In genomic region chr3:28164678-28165077, GRCm38 (mm10) we compare ENCODE assay signal across 18 mouse cellular contexts.
A peak's percentile ranks its signal among the peaks of the same experiment; 100 is the strongest.
DNase-seq lines count a peak whose midpoint lies in the region; ATAC-seq and TF ChIP-seq lines count a peak whose summit lies in the region.
"Had no signal": no experiment of that assay in that cellular context is flagged by ENCODE, and none has a peak within 500 bp of the region (broad histone marks: within the 10 kb centered on the region; RNA-seq: fewer than 3 reads in every experiment).

No protein-coding gene starts in this region.

- no peak for ATAC-seq in hindbrain, postnatal 0 days
- no peak for ATAC-seq in hindbrain, embryonic 11.5 days (ENCODE audit: low FRiP score)
- ATAC-seq: liver, embryonic 12.5 days had no signal

- 47% methylated on average over 1 of the region's 1 CpGs for WGBS in hindbrain, postnatal 0 days
- 58% methylated on average over 1 of the region's 1 CpGs for WGBS in hindbrain, embryonic 11.5 days
- 13% methylated on average over 1 of the region's 1 CpGs for WGBS in small intestine, adult 2 months

- no peak for DNase-seq in hindbrain, postnatal 0 days (ENCODE audit: low spot score)
- no peak for DNase-seq in hindbrain, embryonic 11.5 days (ENCODE audit: low spot score)
- DNase-seq in thymus, postnatal 0 days (ENCODE audit: low spot score), result peak; percentile 25
- DNase-seq in thymus, adult 18-20 months, result no peak
- DNase-seq in R1 (ENCODE audit: low read depth, low spot score), result peak; percentile 19
- no peak for DNase-seq in left cerebral cortex, postnatal 4 days
- DNase-seq in ovary, adult 18-20 months (ENCODE audit: low spot score), result no peak
- DNase-seq: adrenal gland, postnatal 36 days; cerebellum, adult 8-10 months; gastrocnemius, postnatal 36 days; right cerebral cortex, postnatal 25 days had no signal

- H3K9ac ChIP-seq in hindbrain, postnatal 0 days (replicated peaks; ENCODE audit: low read length), result no peak overlapping the region
- H3K9ac ChIP-seq in hindbrain, embryonic 11.5 days (ENCODE audit: low read depth, low read length), result no peak overlapping the region
- H3K9ac ChIP-seq: embryonic facial prominence, embryonic 13.5 days; liver, embryonic 12.5 days; neural tube, embryonic 12.5 days had no signal

- no peak overlapping the region for H3K4me2 ChIP-seq in hindbrain, postnatal 0 days (ENCODE audit: low read depth, low read length)
- no peak overlapping the region for H3K4me2 ChIP-seq in hindbrain, embryonic 11.5 days (replicated peaks; ENCODE audit: low read depth, low read length)
- H3K4me2 ChIP-seq: embryonic facial prominence, embryonic 13.5 days; liver, embryonic 12.5 days; neural tube, embryonic 12.5 days had no signal

- intact Hi-C loops in left cerebral cortex, postnatal 4 days (cut with DNase I), result loop anchor here (2.0 to 10.0 kb wide), 2 partner anchors 390 to 582 kb away; no protein-coding TSS in a partner anchor

- H3K27me3 ChIP-seq in hindbrain, postnatal 0 days (ENCODE audit: insufficient read depth, low read length), result no peaks in the 10 kb centered on the region
- H3K27me3 ChIP-seq in hindbrain, embryonic 11.5 days (ENCODE audit: control insufficient read depth, insufficient read depth, low read length), result no peaks in the 10 kb centered on the region
- no peaks in the 10 kb centered on the region for H3K27me3 ChIP-seq in small intestine, adult 2 months (ENCODE audit: control insufficient read depth, insufficient read depth, low read length)
- H3K27me3 ChIP-seq: embryonic facial prominence, embryonic 13.5 days; liver, embryonic 12.5 days; neural tube, embryonic 12.5 days had no signal

- no peak for TF ChIP-seq POLR2A in small intestine, adult 2 months (IDR thresholded peaks at IDR 0.05; ENCODE audit: low read depth, low read length)

- no peaks in the 10 kb centered on the region for H3K36me3 ChIP-seq in hindbrain, postnatal 0 days (ENCODE audit: insufficient read depth, low read length)
- H3K36me3 ChIP-seq in hindbrain, embryonic 11.5 days (ENCODE audit: control insufficient read depth, insufficient read depth, low read length), result no peaks in the 10 kb centered on the region
- H3K36me3 ChIP-seq in small intestine, adult 2 months (ENCODE audit: control insufficient read depth, insufficient read depth, low read length), result no peaks in the 10 kb centered on the region
- H3K36me3 ChIP-seq: embryonic facial prominence, embryonic 13.5 days; hindbrain, embryonic 10.5 days; limb, embryonic 10.5 days; liver, embryonic 12.5 days; neural tube, embryonic 12.5 days had no signal

- no peak overlapping the region for H3K27ac ChIP-seq in hindbrain, postnatal 0 days
- H3K27ac ChIP-seq in hindbrain, embryonic 11.5 days (ENCODE audit: low read depth, low read length), result no peak overlapping the region
- no peak overlapping the region for H3K27ac ChIP-seq in small intestine, adult 2 months (ENCODE audit: insufficient read depth, low read depth, low read length)
- H3K27ac ChIP-seq: embryonic facial prominence, embryonic 13.5 days; hindbrain, embryonic 10.5 days; layer of hippocampus, adult 2 months; limb, embryonic 10.5 days; liver, embryonic 12.5 days; neural tube, embryonic 12.5 days had no signal

- H3K9me3 ChIP-seq in hindbrain, postnatal 0 days (ENCODE audit: low read length), result no peaks in the 10 kb centered on the region
- no peaks in the 10 kb centered on the region for H3K9me3 ChIP-seq in hindbrain, embryonic 11.5 days (ENCODE audit: control insufficient read depth, low read length)
- H3K9me3 ChIP-seq: embryonic facial prominence, embryonic 13.5 days; hindbrain, embryonic 10.5 days; limb, embryonic 10.5 days; liver, embryonic 12.5 days; neural tube, embryonic 12.5 days had no signal

- peak; percentile 20 for TF ChIP-seq CTCF in hindbrain, postnatal 0 days (IDR thresholded peaks at IDR 0.05; ENCODE audit: low read depth)
- peak; percentile 40; the same call in 1 of the 2 replicates for TF ChIP-seq CTCF in small intestine, adult 2 months (IDR thresholded peaks at IDR 0.05; ENCODE audit: extremely low read depth, insufficient read length, insufficient replicate concordance, low read depth, low read length)

- no peaks in the 10 kb centered on the region for H3K4me1 ChIP-seq in hindbrain, postnatal 0 days (ENCODE audit: insufficient read depth, low read length)
- no peaks in the 10 kb centered on the region for H3K4me1 ChIP-seq in hindbrain, embryonic 11.5 days (replicated peaks; ENCODE audit: control insufficient read depth, insufficient read depth, low read length)
- H3K4me1 ChIP-seq in small intestine, adult 2 months (ENCODE audit: control insufficient read depth, insufficient read depth, insufficient read length, low read length), result no peaks in the 10 kb centered on the region
- H3K4me1 ChIP-seq: embryonic facial prominence, embryonic 13.5 days; hindbrain, embryonic 10.5 days; limb, embryonic 10.5 days; liver, embryonic 12.5 days; neural tube, embryonic 12.5 days had no signal

- no peak overlapping the region for H3K4me3 ChIP-seq in hindbrain, postnatal 0 days (ENCODE audit: low read length)
- H3K4me3 ChIP-seq in hindbrain, embryonic 11.5 days (ENCODE audit: low read depth, low read length), result no peak overlapping the region
- H3K4me3 ChIP-seq in small intestine, adult 2 months (ENCODE audit: low read depth, low read length), result no peak overlapping the region
- H3K4me3 ChIP-seq: embryonic facial prominence, embryonic 13.5 days; hindbrain, embryonic 10.5 days; layer of hippocampus, adult 2 months; limb, embryonic 10.5 days; liver, embryonic 12.5 days; neural tube, embryonic 12.5 days had no signal

Comparison
In these comparisons a context has a peak if more than half of its experiments do, and no peak if none do; other contexts are left out.
1. DNase-seq: peak in thymus, postnatal 0 days (single experiment) and R1 (single experiment); none in hindbrain, postnatal 0 days (single experiment), hindbrain, embryonic 11.5 days (single experiment), thymus, adult 18-20 months (0 of 2), left cerebral cortex, postnatal 4 days (single experiment) and ovary, adult 18-20 months (single experiment).